In the genomic region with DNA sequence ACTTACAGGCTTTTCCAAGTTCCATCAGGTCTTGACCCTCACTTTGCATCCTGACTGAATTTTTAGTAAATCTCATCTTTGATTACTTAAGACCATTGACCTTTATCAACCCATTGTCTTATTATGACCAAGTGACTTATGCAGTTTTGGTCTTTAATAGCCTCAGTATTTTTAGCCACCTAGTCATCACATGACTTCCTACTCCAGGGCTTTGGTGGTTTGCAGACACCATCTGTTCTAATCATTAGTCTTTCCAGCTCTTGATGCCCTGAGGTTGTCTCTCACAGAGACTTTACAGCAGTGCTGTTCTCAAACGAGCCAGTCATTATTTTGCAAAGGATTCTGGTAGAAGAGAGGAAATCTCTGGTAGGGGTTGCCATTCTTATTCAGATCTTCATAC, we compare ENCODE assay signal across 29 mouse cellular contexts.
DNase-seq lines count a peak whose midpoint lies in the region; ATAC-seq and TF ChIP-seq lines count a peak whose summit lies in the region.
"Had no signal": no experiment of that assay in that cellular context is flagged by ENCODE, and none has a peak within 500 bp of the region (broad histone marks: within the 10 kb centered on the region; RNA-seq: fewer than 3 reads in every experiment).

No protein-coding gene starts in this region.

- no peak for TF ChIP-seq POLR2A in heart, adult 2 months (IDR thresholded peaks at IDR 0.05; ENCODE audit: insufficient read depth, low read depth, low read length)

- WGBS in heart, adult 2 months, result 39% methylated on average over 1 of the region's 1 CpGs
- WGBS in heart, embryonic 12.5 days, result 53% methylated on average over 1 of the region's 1 CpGs
- WGBS in heart, embryonic 10.5 days, result 66% methylated on average over 1 of the region's 1 CpGs

- no peak overlapping the region for H3K4me2 ChIP-seq in heart, embryonic 12.5 days
- H3K4me2 ChIP-seq: embryonic facial prominence, embryonic 13.5 days; embryonic facial prominence, embryonic 15.5 days; forebrain, embryonic 12.5 days had no signal

- H3K27me3 ChIP-seq in heart, adult 2 months (ENCODE audit: control insufficient read depth, insufficient read depth, low read length), result no peaks in the 10 kb centered on the region
- H3K27me3 ChIP-seq in heart, embryonic 12.5 days (replicated peaks), result no peaks in the 10 kb centered on the region
- H3K27me3 ChIP-seq in heart, embryonic 10.5 days (ENCODE audit: insufficient read depth, poor library complexity, severe bottlenecking), result no peaks in the 10 kb centered on the region
- H3K27me3 ChIP-seq: CH12.LX; embryonic facial prominence, embryonic 13.5 days; embryonic facial prominence, embryonic 15.5 days; forebrain, embryonic 12.5 days; Patski had no signal

- intact Hi-C loops in gastrocnemius, adult 2 months (cut with DNase I), result no loop called here
- intact Hi-C loops in gastrocnemius, postnatal 14 days (cut with DNase I; ENCODE audit: low total_unique reads), result no loop called here
- intact Hi-C loops in heart, adult 2 months (cut with DNase I), result loop anchor here (2.0 to 10.0 kb wide), 3 partner anchors 65 to 563 kb away; no protein-coding TSS in a partner anchor

- peaks cover 13% of the 10 kb centered on the region; the same call in 1 of the 2 replicates for H3K36me3 ChIP-seq in heart, adult 2 months (ENCODE audit: control insufficient read depth, insufficient read depth, low read length)
- no peaks in the 10 kb centered on the region for H3K36me3 ChIP-seq in heart, embryonic 12.5 days
- no peaks in the 10 kb centered on the region for H3K36me3 ChIP-seq in heart, embryonic 10.5 days
- H3K36me3 ChIP-seq: embryonic facial prominence, embryonic 13.5 days; embryonic facial prominence, embryonic 15.5 days; forebrain, embryonic 10.5 days; forebrain, embryonic 12.5 days had no signal

- TF ChIP-seq CTCF in gastrocnemius, adult 2 months (IDR thresholded peaks at IDR 0.05), result no peak
- no peak for TF ChIP-seq CTCF in heart, adult 2 months (IDR thresholded peaks at IDR 0.05)

- H3K4me1 ChIP-seq in heart, adult 2 months (ENCODE audit: control insufficient read depth, insufficient read depth, low read length), result peaks cover 7% of the 10 kb centered on the region
- H3K4me1 ChIP-seq in heart, embryonic 12.5 days (replicated peaks), result peaks cover 7% of the 10 kb centered on the region
- peaks cover 4% of the 10 kb centered on the region; the same call in 1 of the 2 replicates for H3K4me1 ChIP-seq in heart, embryonic 10.5 days
- H3K4me1 ChIP-seq: forebrain, embryonic 12.5 days had no signal

- no peak overlapping the region for H3K4me3 ChIP-seq in gastrocnemius, adult 2 months
- H3K4me3 ChIP-seq in heart, adult 2 months, result no peak overlapping the region
- H3K4me3 ChIP-seq in heart, embryonic 12.5 days, result no peak overlapping the region
- H3K4me3 ChIP-seq in heart, embryonic 10.5 days, result no peak overlapping the region
- H3K4me3 ChIP-seq: embryonic facial prominence, embryonic 13.5 days; embryonic facial prominence, embryonic 15.5 days; erythroblast, embryonic 14.5 days; forebrain, embryonic 10.5 days; forebrain, embryonic 12.5 days had no signal

- TF ChIP-seq EP300 in heart, adult 2 months (IDR thresholded peaks at IDR 0.05; ENCODE audit: insufficient read depth, low read depth, low read length), result no peak

- H3K27ac ChIP-seq in gastrocnemius, adult 2 months, result peak overlapping the region; percentile 64
- H3K27ac ChIP-seq in heart, adult 2 months, result peak overlapping the region; percentile 54
- no peak overlapping the region for H3K27ac ChIP-seq in heart, embryonic 12.5 days (ENCODE audit: poor library complexity, severe bottlenecking)
- no peak overlapping the region for H3K27ac ChIP-seq in heart, embryonic 10.5 days
- H3K27ac ChIP-seq: embryonic facial prominence, embryonic 13.5 days; embryonic facial prominence, embryonic 15.5 days; forebrain, embryonic 10.5 days; forebrain, embryonic 12.5 days had no signal

- no peak overlapping the region for H3K9ac ChIP-seq in heart, adult 2 months (ENCODE audit: low read depth, low read length)
- no peak overlapping the region for H3K9ac ChIP-seq in heart, embryonic 12.5 days
- H3K9ac ChIP-seq: embryonic facial prominence, embryonic 13.5 days; embryonic facial prominence, embryonic 15.5 days; forebrain, embryonic 12.5 days had no signal

- no peak for ATAC-seq in heart, embryonic 12.5 days (ENCODE audit: insufficient number of reproducible peaks, low FRiP score)
- ATAC-seq: CD4-positive, CD25-positive, alpha-beta regulatory T cell, adult 4 months; forebrain, embryonic 14.5 days; Patski had no signal

- no peaks in the 10 kb centered on the region for H3K79me2 ChIP-seq in heart, adult 2 months (replicated peaks; ENCODE audit: control insufficient read depth, insufficient read depth, low read length)

- no peaks in the 10 kb centered on the region for H3K9me3 ChIP-seq in heart, embryonic 12.5 days (replicated peaks)
- H3K9me3 ChIP-seq in heart, embryonic 10.5 days, result no peaks in the 10 kb centered on the region
- H3K9me3 ChIP-seq: embryonic facial prominence, embryonic 13.5 days; embryonic facial prominence, embryonic 15.5 days; forebrain, embryonic 10.5 days; forebrain, embryonic 12.5 days; G1E had no signal

- DNase-seq in gastrocnemius, adult 2 months, result no peak
- no peak for DNase-seq in gastrocnemius, postnatal 14 days
- DNase-seq in heart, adult 2 months, result no peak
- peak; percentile 13 to 63 for DNase-seq in heart, adult 9 months (ENCODE audit: low spot score in 2 of 2)
- DNase-seq in heart, embryonic 10.5 days (ENCODE audit: low spot score), result no peak
- DNase-seq in skeletal muscle tissue, adult 2 months (ENCODE audit: low read depth, low spot score), result peak; percentile 22
- DNase-seq in spleen, postnatal 36 days (ENCODE audit: low spot score in 2 of 2), result no peak
- DNase-seq: adrenal gland, adult 2 months; adrenal gland, postnatal 10 days; adrenal gland, postnatal 25 days; B cell, adult 2 months; cerebellum, adult 11 months; cerebellum, adult 18-20 months; cerebellum, adult 8-10 months; cerebellum, adult 9-11 months; cerebellum, postnatal 14 days; cerebellum, postnatal 36 days; embryo, embryonic 11 days had no signal

Comparison
In these comparisons a context has a peak if more than half of its experiments do, and no peak if none do; other contexts are left out.
1. DNase-seq: peak in heart, adult 9 months (2 of 2) and skeletal muscle tissue, adult 2 months (single experiment); none in gastrocnemius, adult 2 months (single experiment), gastrocnemius, postnatal 14 days (single experiment), heart, adult 2 months (0 of 2), heart, embryonic 10.5 days (single experiment) and spleen, postnatal 36 days (0 of 2).
2. H3K27ac ChIP-seq: peak in gastrocnemius, adult 2 months (single experiment) and heart, adult 2 months (single experiment); none in heart, embryonic 12.5 days (single experiment) and heart, embryonic 10.5 days (single experiment).